Mouse (Mus musculus): ENCODE results near the gene Gm10153. TPM values are rescaled to one million over a fixed set of nuclear protein-coding genes. Genes with fewer than 3 reads are reported as not detected.
A peak's percentile ranks its signal among the peaks of the same experiment; 100 is the strongest.
"Not testable (repeated sequence)": the region's sequence is repeated elsewhere in the genome, so short reads cannot be mapped to it uniquely, and the experiment has no call there.

Gm10153 gene
- not detected in 2 replicates for polyA plus RNA-seq (2014; fragmentation: Nextera tagmentation; extraction: Ambion mirVana)

DNA sequence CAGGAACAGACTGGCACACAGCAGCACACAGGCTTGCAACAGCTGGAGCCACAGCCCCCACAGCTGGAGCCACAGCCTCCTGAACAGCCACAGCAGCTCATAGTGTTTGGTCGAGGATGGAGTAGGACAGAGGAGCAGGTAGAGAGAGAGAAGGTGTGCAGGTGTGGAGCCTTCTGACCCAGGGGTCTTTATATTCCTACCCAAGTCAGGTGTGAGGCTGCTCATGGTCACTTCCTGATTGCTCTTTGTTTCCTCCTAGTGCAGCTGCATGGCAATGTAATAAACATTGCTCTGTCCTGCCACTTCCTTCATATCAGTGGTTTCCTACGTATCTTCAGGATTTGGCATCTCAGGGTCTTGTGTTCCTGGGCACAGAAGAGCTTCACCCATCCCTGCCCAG, at the start of gene Gm10153:
Gm10153 (minus strand) TSS at position 101 of the 400 bp plus-strand sequence.
- WGBS, result 39% methylated on average over 2 of the region's 2 CpGs
- H3K9me3 ChIP-seq (replicated peaks; ENCODE audit: control insufficient read depth, low read length), result no peaks in the 10 kb centered on the region
- H3K4me1 ChIP-seq (ENCODE audit: control insufficient read depth, insufficient read depth, low read length), result no peaks in the 10 kb centered on the region
- H3K4me3 ChIP-seq (ENCODE audit: low read depth, low read length), result no peak within 1 kb of the TSS
- H3K36me3 ChIP-seq (replicated peaks; ENCODE audit: control insufficient read depth, insufficient read depth, low read depth, low read length), result no peaks in the 10 kb centered on the region
- no peak for ATAC-seq (replicated peaks; ENCODE audit: insufficient number of reproducible peaks, low FRiP score, low TSS enrichment, low read depth)
- H3K27me3 ChIP-seq (ENCODE audit: control insufficient read depth, insufficient read depth, low read length), result no peaks in the 10 kb centered on the region
- H3K9ac ChIP-seq (replicated peaks; ENCODE audit: low read length), result no peak within 1 kb of the TSS
- DNase-seq (ENCODE audit: low spot score), result no peak
- no peak within 1 kb of the TSS for H3K27ac ChIP-seq (replicated peaks; ENCODE audit: low read depth, low read length)
- H3K4me2 ChIP-seq (ENCODE audit: low read depth, low read length), result no peak within 1 kb of the TSS

DNA sequence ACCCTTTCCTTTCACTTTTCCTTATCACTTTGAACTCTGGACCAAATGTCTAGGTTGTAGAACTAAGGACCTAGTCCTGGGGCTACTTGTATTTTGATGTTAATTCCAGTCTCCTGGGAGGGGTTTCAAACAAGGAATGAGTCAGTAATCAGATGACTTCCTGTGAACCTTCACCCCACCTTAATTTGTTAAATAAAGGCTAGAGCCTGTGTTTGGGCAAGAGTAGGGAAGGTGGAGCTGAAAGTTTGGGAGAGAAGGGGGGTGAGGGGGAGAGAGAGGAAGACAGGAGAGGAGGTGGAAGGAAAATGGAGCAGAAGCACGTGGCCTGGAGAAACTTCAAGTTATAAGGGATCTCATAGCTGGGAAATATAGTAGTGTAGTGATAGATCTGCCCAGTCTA, 41.4 kb upstream of the Gm10153 start:
- H3K27me3 ChIP-seq (ENCODE audit: control insufficient read depth, insufficient read depth, low read length), result no peaks in the 10 kb centered on the region
- no peak overlapping the region for H3K4me3 ChIP-seq (ENCODE audit: low read depth, low read length)
- H3K9ac ChIP-seq (replicated peaks; ENCODE audit: low read length), result no peak overlapping the region
- H3K4me2 ChIP-seq (ENCODE audit: low read depth, low read length), result no peak overlapping the region
- H3K9me3 ChIP-seq (replicated peaks; ENCODE audit: control insufficient read depth, low read length), result no peaks in the 10 kb centered on the region
- H3K4me1 ChIP-seq (ENCODE audit: control insufficient read depth, insufficient read depth, low read length), result no peaks in the 10 kb centered on the region
- ATAC-seq (replicated peaks; ENCODE audit: insufficient number of reproducible peaks, low FRiP score, low TSS enrichment, low read depth) (no peak), DNase-seq (ENCODE audit: low spot score) (no peak)
- 15% methylated on average over 1 of the region's 1 CpGs for WGBS
- H3K36me3 ChIP-seq (replicated peaks; ENCODE audit: control insufficient read depth, insufficient read depth, low read depth, low read length), result no peaks in the 10 kb centered on the region
- no peak overlapping the region for H3K27ac ChIP-seq (replicated peaks; ENCODE audit: low read depth, low read length)

DNA sequence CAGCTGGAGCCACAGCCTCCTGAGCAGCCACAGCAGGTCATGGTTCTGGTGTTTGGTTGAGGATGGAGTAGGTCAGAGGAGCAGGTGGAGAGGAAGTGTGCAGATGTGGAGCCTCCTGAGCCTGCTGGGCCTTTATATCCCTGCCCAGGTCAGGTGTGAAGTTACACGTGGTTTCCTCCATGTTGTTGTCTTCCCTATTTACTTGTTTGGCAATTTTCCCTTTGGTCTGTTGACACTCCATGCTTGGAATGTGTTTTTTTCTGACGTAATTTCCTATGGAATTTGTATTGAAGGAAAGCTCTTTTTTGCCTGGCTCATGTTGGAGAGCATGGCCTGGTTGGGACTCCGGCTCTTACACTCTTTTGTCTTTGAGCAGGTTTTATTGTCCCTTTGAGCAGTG, 39.7 kb upstream of the Gm10153 start, which contains the start of gene Krtap5-5:
Krtap5-5 (minus strand) TSS at position 101 of the 400 bp plus-strand sequence.
- H3K4me1 ChIP-seq (ENCODE audit: control insufficient read depth, insufficient read depth, low read length), result not testable (repeated sequence)
- WGBS, result 58% methylated on average over 3 of the region's 3 CpGs

DNA sequence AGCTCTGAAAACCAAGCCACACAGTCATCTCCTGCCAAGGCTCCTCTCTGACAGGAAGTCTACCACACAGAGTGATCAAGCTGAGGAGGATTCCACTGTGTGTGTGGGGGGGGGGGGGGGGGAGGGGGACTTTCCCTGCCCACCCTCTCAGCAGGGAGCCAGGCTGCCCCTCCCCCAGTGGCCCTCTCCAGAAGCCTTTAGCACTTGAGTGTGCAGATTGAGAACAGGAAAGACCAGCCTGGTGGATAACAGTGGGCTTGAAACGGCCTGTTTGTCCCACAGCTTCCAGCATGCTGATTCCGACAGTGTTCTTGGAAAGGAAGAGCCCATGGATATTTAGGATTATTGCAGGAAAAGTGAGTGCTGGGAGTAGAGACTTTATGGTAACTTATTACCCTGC, 34.3 kb upstream of the Gm10153 start:
- ATAC-seq (replicated peaks; ENCODE audit: insufficient number of reproducible peaks, low FRiP score, low TSS enrichment, low read depth), result no peak
- WGBS, result 39% methylated on average over 2 of the region's 2 CpGs
- peak; percentile 21 for DNase-seq (ENCODE audit: low spot score)

More for the DNA sequence above, 39.7 kb upstream of the Gm10153 start, which contains the start of gene Krtap5-5:
- H3K27ac ChIP-seq (replicated peaks; ENCODE audit: low read depth, low read length); H3K9me3 ChIP-seq (replicated peaks; ENCODE audit: control insufficient read depth, low read length); H3K9ac ChIP-seq (replicated peaks; ENCODE audit: low read length); H3K27me3 ChIP-seq (ENCODE audit: control insufficient read depth, insufficient read depth, low read length); ATAC-seq (replicated peaks; ENCODE audit: insufficient number of reproducible peaks, low FRiP score, low TSS enrichment, low read depth); H3K4me2 ChIP-seq (ENCODE audit: low read depth, low read length); H3K4me3 ChIP-seq (ENCODE audit: low read depth, low read length); H3K36me3 ChIP-seq (replicated peaks; ENCODE audit: control insufficient read depth, insufficient read depth, low read depth, low read length); DNase-seq (ENCODE audit: low spot score): not testable (repeated sequence)

DNA sequence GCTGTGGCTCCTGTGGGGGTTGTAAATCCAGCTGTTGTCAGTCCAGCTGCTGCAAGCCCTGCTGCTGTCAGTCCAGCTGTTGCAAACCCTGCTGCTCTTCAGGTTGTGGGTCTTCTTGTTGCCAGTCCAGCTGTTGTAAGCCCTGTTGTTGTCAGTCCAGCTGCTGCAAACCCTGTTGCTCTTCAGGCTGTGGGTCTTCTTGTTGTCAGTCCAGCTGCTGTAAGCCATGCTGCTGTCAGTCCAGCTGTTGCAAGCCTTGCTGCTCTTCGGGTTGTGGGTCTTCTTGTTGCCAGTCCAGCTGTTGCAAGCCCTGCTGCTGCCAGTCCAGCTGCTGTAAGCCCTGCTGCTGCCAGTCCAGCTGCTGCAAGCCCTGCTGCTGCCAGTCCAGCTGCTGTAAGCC, 21.9 kb upstream of the Gm10153 start:
- H3K9me3 ChIP-seq (replicated peaks; ENCODE audit: control insufficient read depth, low read length); H3K4me3 ChIP-seq (ENCODE audit: low read depth, low read length); DNase-seq (ENCODE audit: low spot score); H3K27me3 ChIP-seq (ENCODE audit: control insufficient read depth, insufficient read depth, low read length); ATAC-seq (replicated peaks; ENCODE audit: insufficient number of reproducible peaks, low FRiP score, low TSS enrichment, low read depth); H3K36me3 ChIP-seq (replicated peaks; ENCODE audit: control insufficient read depth, insufficient read depth, low read depth, low read length); H3K9ac ChIP-seq (replicated peaks; ENCODE audit: low read length); H3K4me1 ChIP-seq (ENCODE audit: control insufficient read depth, insufficient read depth, low read length); H3K27ac ChIP-seq (replicated peaks; ENCODE audit: low read depth, low read length); H3K4me2 ChIP-seq (ENCODE audit: low read depth, low read length): not testable (repeated sequence)
- 80% methylated on average over 1 of the region's 1 CpGs for WGBS

More for the DNA sequence above, 34.3 kb upstream of the Gm10153 start:
- Histone ChIP-seq H3K36me3 (replicated peaks; ENCODE audit: control insufficient read depth, insufficient read depth, low read depth, low read length) (no peaks in the 10 kb centered on the region), H3K4me2 (ENCODE audit: low read depth, low read length) (no peak overlapping the region), H3K9ac (replicated peaks; ENCODE audit: low read length) (no peak overlapping the region), H3K4me1 (ENCODE audit: control insufficient read depth, insufficient read depth, low read length) (no peaks in the 10 kb centered on the region), H3K27ac (replicated peaks; ENCODE audit: low read depth, low read length) (no peak overlapping the region), H3K4me3 (ENCODE audit: low read depth, low read length) (no peak overlapping the region), H3K27me3 (ENCODE audit: control insufficient read depth, insufficient read depth, low read length) (no peaks in the 10 kb centered on the region), H3K9me3 (replicated peaks; ENCODE audit: control insufficient read depth, low read length) (no peaks in the 10 kb centered on the region)

DNA sequence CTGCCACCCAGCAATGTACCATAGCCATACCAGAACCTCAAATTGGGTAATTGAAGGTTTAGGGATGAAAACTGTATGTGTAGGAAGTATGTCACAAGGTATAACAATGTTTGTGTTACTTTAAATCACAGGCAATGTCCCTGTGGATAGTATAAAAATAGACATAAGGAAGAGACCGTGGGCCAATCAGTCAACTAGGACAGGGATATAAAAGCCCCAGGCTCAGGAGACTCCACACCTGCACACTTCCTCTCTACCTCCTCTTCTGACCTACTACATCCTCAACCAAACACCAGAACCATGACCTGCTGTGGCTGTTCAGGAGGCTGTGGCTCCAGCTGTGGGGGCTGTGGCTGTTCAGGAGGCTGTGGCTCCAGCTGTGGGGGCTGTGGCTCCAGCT, 21.4 kb upstream of the Gm10153 start, which contains the start of gene Gm7579:
Gm7579 (plus strand) TSS at position 301 of the 400 bp plus-strand sequence.
- Histone ChIP-seq H3K4me3 (ENCODE audit: low read depth, low read length) (no peak within 1 kb of the TSS), H3K27me3 (ENCODE audit: control insufficient read depth, insufficient read depth, low read length) (no peaks in the 10 kb centered on the region), H3K9me3 (replicated peaks; ENCODE audit: control insufficient read depth, low read length) (no peaks in the 10 kb centered on the region), H3K27ac (replicated peaks; ENCODE audit: low read depth, low read length) (no peak within 1 kb of the TSS), H3K9ac (replicated peaks; ENCODE audit: low read length) (no peak within 1 kb of the TSS), H3K36me3 (replicated peaks; ENCODE audit: control insufficient read depth, insufficient read depth, low read depth, low read length) (no peaks in the 10 kb centered on the region), H3K4me1 (ENCODE audit: control insufficient read depth, insufficient read depth, low read length) (no peaks in the 10 kb centered on the region), H3K4me2 (ENCODE audit: low read depth, low read length) (no peak within 1 kb of the TSS)
- DNase-seq (ENCODE audit: low spot score) (no peak), ATAC-seq (replicated peaks; ENCODE audit: insufficient number of reproducible peaks, low FRiP score, low TSS enrichment, low read depth) (no peak)
- WGBS, result 63% methylated on average over 1 of the region's 1 CpGs

DNA sequence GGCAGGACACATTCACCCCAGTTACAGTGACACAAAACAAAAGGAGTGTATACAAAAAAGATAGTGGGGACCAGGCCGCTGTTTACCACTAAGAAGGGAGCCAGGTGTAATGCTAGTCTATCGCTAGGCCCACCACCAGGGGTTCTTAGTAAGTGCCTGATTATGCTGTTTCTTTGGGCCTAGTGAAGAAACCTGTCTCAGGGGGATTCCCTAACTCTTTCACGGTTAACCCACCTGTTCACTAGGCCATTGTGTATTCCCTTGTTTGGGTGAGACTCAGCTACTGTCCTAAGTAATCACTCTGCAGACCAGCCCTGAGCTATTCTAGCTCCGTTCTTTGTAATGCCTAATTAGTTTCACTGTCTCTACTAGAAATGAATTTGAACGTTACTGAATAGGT, 16.7 kb upstream of the Gm10153 start:
- H3K27ac ChIP-seq (replicated peaks; ENCODE audit: low read depth, low read length); H3K4me2 ChIP-seq (ENCODE audit: low read depth, low read length); H3K4me1 ChIP-seq (ENCODE audit: control insufficient read depth, insufficient read depth, low read length); H3K27me3 ChIP-seq (ENCODE audit: control insufficient read depth, insufficient read depth, low read length); H3K36me3 ChIP-seq (replicated peaks; ENCODE audit: control insufficient read depth, insufficient read depth, low read depth, low read length); H3K4me3 ChIP-seq (ENCODE audit: low read depth, low read length); H3K9me3 ChIP-seq (replicated peaks; ENCODE audit: control insufficient read depth, low read length); DNase-seq (ENCODE audit: low spot score); H3K9ac ChIP-seq (replicated peaks; ENCODE audit: low read length); ATAC-seq (replicated peaks; ENCODE audit: insufficient number of reproducible peaks, low FRiP score, low TSS enrichment, low read depth): not testable (repeated sequence)
- WGBS, result 78% methylated on average over 5 of the region's 5 CpGs

DNA sequence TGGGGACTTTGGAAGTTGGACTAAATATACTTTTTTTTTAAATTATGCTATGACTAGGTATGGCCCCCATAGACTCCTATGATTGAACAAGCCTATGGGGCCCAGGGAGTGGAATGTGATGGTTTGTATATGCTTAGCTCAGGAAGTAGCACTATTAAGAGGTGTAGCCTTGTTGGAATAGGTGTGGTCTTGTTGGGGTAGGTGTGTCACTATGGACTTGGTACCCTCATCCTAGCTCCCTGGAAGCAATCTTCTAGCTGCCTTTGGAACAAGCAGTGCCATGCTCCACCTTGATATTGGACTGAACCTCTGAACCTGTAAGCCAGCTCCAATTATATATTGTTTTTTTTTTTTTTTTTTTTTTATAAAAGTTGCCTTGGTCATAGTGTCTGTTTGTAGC, 15.3 kb upstream of the Gm10153 start:
- Histone ChIP-seq H3K4me3 (ENCODE audit: low read depth, low read length) (no peak overlapping the region), H3K27me3 (ENCODE audit: control insufficient read depth, insufficient read depth, low read length) (no peaks in the 10 kb centered on the region), H3K9ac (replicated peaks; ENCODE audit: low read length) (no peak overlapping the region), H3K27ac (replicated peaks; ENCODE audit: low read depth, low read length) (no peak overlapping the region), H3K9me3 (replicated peaks; ENCODE audit: control insufficient read depth, low read length) (no peaks in the 10 kb centered on the region), H3K36me3 (replicated peaks; ENCODE audit: control insufficient read depth, insufficient read depth, low read depth, low read length) (no peaks in the 10 kb centered on the region), H3K4me2 (ENCODE audit: low read depth, low read length) (no peak overlapping the region), H3K4me1 (ENCODE audit: control insufficient read depth, insufficient read depth, low read length) (no peaks in the 10 kb centered on the region)
- DNase-seq (ENCODE audit: low spot score), result no peak
- no peak for ATAC-seq (replicated peaks; ENCODE audit: insufficient number of reproducible peaks, low FRiP score, low TSS enrichment, low read depth)

All from embryonic facial prominence, embryonic 11.5 days (tissue).